Mouse (Mus musculus) limb, embryonic 11.5 days (tissue): ENCODE data around the gene Nod2. TPM values are rescaled to one million over a fixed set of nuclear protein-coding genes. Genes with fewer than 3 reads are reported as not detected.

Source experiments
- ATAC-seq: fragments of 200-750 bp; cut with Nextera tagmentation; 2 replicates; pipeline ENCODE4 v1.8.0; 2017; ENCODE audit warnings: low read depth; ENCODE audit not compliant: insufficient number of reproducible peaks, low FRiP score, low TSS enrichment
- DNase-seq: peaks from one replicate; pipeline ENCODE4 v3.0.0-alpha.2; 2015; ENCODE audit warnings: low spot score
- H3K27ac ChIP-seq: fragments of 300-500 bp; sonication (generic); replicated peaks from 2 replicates; pipeline ENCODE4 v1.5.1; 2014; ENCODE audit warnings: low read depth, mild to moderate bottlenecking, low read length
- H3K27me3 ChIP-seq: fragments of 300-500 bp; sonication (generic); 2 replicates; pipeline ENCODE4 v1.6.1; 2014; ENCODE audit warnings: mild to moderate bottlenecking, low read length, mixed read lengths; ENCODE audit not compliant: control insufficient read depth, insufficient read depth
- H3K36me3 ChIP-seq: fragments of 300-500 bp; sonication (generic); 2 replicates; pipeline ENCODE4 v1.6.1; 2014; ENCODE audit warnings: mild to moderate bottlenecking, low read length, moderate library complexity, mixed read lengths; ENCODE audit not compliant: control insufficient read depth, insufficient read depth
- H3K4me1 ChIP-seq: fragments of 300-500 bp; sonication (generic); 2 replicates; pipeline ENCODE4 v1.6.1; 2014; ENCODE audit warnings: low read length, mixed read lengths; ENCODE audit not compliant: control insufficient read depth, insufficient read depth
- H3K4me2 ChIP-seq: fragments of 300-500 bp; sonication (generic); 2 replicates; pipeline ENCODE4 v1.6.1; 2014; ENCODE audit warnings: low read depth, mild to moderate bottlenecking, moderate library complexity; ENCODE audit not compliant: severe bottlenecking
- H3K4me3 ChIP-seq: fragments of 300-500 bp; sonication (generic); 2 replicates; pipeline ENCODE4 v1.5.1; 2014; ENCODE audit warnings: low read depth, low read length
- H3K9ac ChIP-seq: fragments of 300-500 bp; sonication (generic); 2 replicates; pipeline ENCODE4 v1.6.1; 2014; ENCODE audit warnings: mild to moderate bottlenecking, low read length
- H3K9me3 ChIP-seq: fragments of 300-500 bp; sonication (generic); 2 replicates; pipeline ENCODE4 v1.6.1; 2016; ENCODE audit warnings: low read length; ENCODE audit not compliant: control insufficient read depth
- WGBS: fragments of 180-500 bp; shearing (Covaris S2); extraction: QIAGEN DNeasy Blood & Tissue Kit; methylation state at CpG from one replicate; pipeline ENCODE4 v1.1.7; 2014; 5-methylcytosine and 5-hydroxymethylcytosine counted together
- polyA plus RNA-seq: library from polyadenylated mRNA; unstranded; fragments of >200 nt; fragmentation: Nextera tagmentation; extraction: Ambion mirVana; gene quantifications from 2 replicates; pipeline ENCODE4 v1.2.1, GENCODE M21; 2014

The Nod2 gene
- polyA plus RNA-seq, 1 experiment from 2014 or later, result 0.29 TPM

DNA sequence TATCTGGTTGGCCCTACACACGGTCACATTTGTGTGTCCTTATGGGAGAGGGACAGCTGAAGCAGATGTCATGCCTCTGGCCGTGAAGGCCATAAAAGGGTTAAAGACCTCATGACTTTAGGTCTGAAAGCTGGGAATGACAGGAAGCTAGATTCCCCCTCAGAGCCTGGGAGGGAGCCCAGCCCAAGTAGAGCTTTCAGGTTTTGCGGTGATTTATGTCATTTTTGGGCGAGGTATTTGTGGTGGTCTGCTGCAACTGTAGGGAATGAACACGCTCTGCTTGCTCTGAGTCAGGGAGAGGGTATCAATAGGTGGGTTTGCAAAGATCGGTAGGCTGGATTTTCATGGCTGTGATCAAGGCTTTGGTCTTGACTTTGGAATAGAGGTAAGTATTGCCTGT, 42.8 kb downstream of the Nod2 start:
- H3K4me3 ChIP-seq, result no peak overlapping the region
- no peaks in the 10 kb centered on the region for H3K9me3 ChIP-seq
- H3K36me3 ChIP-seq, result no peaks in the 10 kb centered on the region
- peaks cover 6% of the 10 kb centered on the region; the same call in 1 of the 2 replicates for H3K4me1 ChIP-seq
- H3K27me3 ChIP-seq, result no peaks in the 10 kb centered on the region
- ATAC-seq (no peak), DNase-seq (no peak)
- WGBS, result 77% methylated on average over 6 of the region's 6 CpGs
- H3K9ac ChIP-seq, result no peak overlapping the region
- H3K4me2 ChIP-seq, result no peak overlapping the region
- no peak overlapping the region for H3K27ac ChIP-seq

DNA sequence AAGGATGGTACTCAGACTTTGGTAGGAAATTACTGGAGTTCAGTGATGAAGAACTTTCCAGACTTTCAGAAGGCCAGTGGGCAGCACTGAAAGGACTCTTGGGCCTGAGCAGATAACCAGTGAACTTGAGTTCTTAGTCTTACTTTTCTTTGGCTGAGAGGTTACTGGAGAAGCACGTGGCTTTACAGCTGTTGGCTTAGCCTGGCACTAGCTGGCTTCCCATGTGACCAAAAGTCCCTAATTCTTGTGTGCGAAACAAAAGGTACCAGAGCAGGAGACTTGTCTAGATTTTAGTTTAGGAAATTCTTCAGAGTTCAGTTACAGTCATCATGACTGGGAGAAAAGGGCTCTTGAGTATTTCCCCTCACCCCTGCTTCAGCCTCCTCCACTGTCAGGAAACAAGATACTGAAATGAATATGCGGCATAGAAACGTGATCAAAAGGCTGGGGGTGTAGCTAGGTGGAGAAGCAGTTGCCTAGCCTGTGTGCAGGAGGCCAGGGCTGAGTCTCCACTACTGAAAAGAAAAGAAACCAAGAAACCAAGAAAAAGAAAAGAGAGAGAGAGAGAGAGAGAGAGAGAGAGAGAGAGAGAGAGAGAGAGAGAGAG, 44.3 kb downstream of the Nod2 start:
- no peak for DNase-seq
- WGBS, result 55% methylated on average over 4 of the region's 4 CpGs

GRCm38 (mm10) chr8:88691961-88692360, 44.8 kb downstream of the Nod2 start:
- Histone ChIP-seq H3K27me3 (no peaks in the 10 kb centered on the region), H3K36me3 (no peaks in the 10 kb centered on the region), H3K9ac (no peak overlapping the region), H3K4me2 (no peak overlapping the region), H3K4me3 (no peak overlapping the region), H3K4me1 (peaks cover 9% of the 10 kb centered on the region; the same call in 1 of the 2 replicates), H3K9me3 (no peaks in the 10 kb centered on the region), H3K27ac (0 out of 2 replicates have a peak overlapping the region, but pooled peaks have one; percentile 4)
- 45% methylated on average over 7 of the region's 7 CpGs for WGBS
- DNase-seq (no peak), ATAC-seq (no peak)

More for the DNA sequence above, 44.3 kb downstream of the Nod2 start:
- no peak overlapping the region for H3K9ac ChIP-seq
- no peaks in the 10 kb centered on the region for H3K27me3 ChIP-seq
- peaks cover 9% of the 10 kb centered on the region; the same call in 1 of the 2 replicates for H3K4me1 ChIP-seq
- H3K36me3 ChIP-seq, result no peaks in the 10 kb centered on the region
- no peak for ATAC-seq
- 0 out of 2 replicates have a peak overlapping the region, but pooled peaks have one; percentile 4 for H3K27ac ChIP-seq
- no peak overlapping the region for H3K4me2 ChIP-seq
- no peaks in the 10 kb centered on the region for H3K9me3 ChIP-seq
- no peak overlapping the region for H3K4me3 ChIP-seq

GRCm38 (mm10) chr8:88692866-88693265, 45.8 kb downstream of the Nod2 start:
- H3K27me3 ChIP-seq, result no peaks in the 10 kb centered on the region
- H3K4me2 ChIP-seq, result no peak overlapping the region
- DNase-seq (no peak), ATAC-seq (no peak)
- peaks cover 9% of the 10 kb centered on the region; the same call in 1 of the 2 replicates for H3K4me1 ChIP-seq
- no peaks in the 10 kb centered on the region for H3K36me3 ChIP-seq
- no peak overlapping the region for H3K4me3 ChIP-seq
- H3K27ac ChIP-seq, result no peak overlapping the region
- WGBS, result 77% methylated on average over 6 of the region's 6 CpGs
- no peak overlapping the region for H3K9ac ChIP-seq
- no peaks in the 10 kb centered on the region for H3K9me3 ChIP-seq

DNA sequence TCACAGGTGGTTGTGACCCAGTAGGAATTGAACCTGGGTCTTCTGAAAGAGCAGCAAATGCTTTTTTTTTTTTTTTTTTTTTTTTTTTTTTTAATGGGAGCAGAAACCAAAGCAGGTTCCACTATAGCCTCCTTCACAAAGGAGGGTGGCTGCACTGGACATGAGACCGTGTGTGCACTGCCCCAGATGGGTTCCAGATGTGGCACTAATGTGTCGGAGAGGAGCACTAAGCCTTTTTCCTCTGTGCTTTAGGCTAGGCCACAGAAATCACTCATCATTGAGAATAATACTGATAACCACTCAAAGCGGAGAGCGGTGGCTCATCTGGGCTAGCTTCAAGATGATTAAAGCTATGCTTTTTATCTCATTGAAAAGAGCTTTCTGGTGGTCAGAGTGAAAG, 46.3 kb downstream of the Nod2 start:
- 39% methylated on average over 4 of the region's 4 CpGs for WGBS
- H3K9me3 ChIP-seq, result no peaks in the 10 kb centered on the region
- H3K4me3 ChIP-seq, result no peak overlapping the region
- peak; percentile 66 for DNase-seq
- H3K36me3 ChIP-seq, result no peaks in the 10 kb centered on the region
- ATAC-seq, result no peak
- H3K27me3 ChIP-seq, result no peaks in the 10 kb centered on the region
- no peak overlapping the region for H3K9ac ChIP-seq
- no peak overlapping the region for H3K27ac ChIP-seq
- no peak overlapping the region for H3K4me2 ChIP-seq
- peaks cover 9% of the 10 kb centered on the region; the same call in 1 of the 2 replicates for H3K4me1 ChIP-seq

GRCm38 (mm10) chr8:88694291-88694690, 47.2 kb downstream of the Nod2 start:
- Histone ChIP-seq H3K4me2 (no peak overlapping the region), H3K4me1 (peaks cover 9% of the 10 kb centered on the region; the same call in 1 of the 2 replicates), H3K9ac (no peak overlapping the region), H3K27me3 (no peaks in the 10 kb centered on the region), H3K4me3 (no peak overlapping the region), H3K36me3 (no peaks in the 10 kb centered on the region), H3K27ac (no peak overlapping the region), H3K9me3 (no peaks in the 10 kb centered on the region)
- ATAC-seq, result no peak
- WGBS, result 78% methylated on average over 7 of the region's 7 CpGs
- DNase-seq, result no peak

DNA sequence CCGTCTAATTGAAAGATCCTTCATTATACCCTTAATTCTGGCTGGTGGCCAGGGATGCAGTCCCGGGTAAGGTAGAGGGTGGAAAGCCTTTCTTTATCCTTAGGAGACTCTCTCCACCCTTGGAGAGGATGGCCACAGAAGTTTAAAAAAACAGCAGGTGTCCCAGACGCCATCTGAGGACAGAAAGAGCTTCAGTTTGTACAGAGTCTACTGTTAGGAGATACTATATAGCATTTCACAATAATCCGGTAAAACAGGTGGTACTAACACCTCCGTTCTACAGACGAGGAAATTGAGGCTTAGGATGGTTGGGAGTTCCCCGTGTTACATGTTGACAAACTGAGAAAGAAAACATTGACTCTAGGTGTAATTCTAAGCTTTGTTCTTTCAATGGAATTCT, 49.1 kb downstream of the Nod2 start:
- 27% methylated on average over 7 of the region's 7 CpGs for WGBS
- Histone ChIP-seq H3K27me3 (no peaks in the 10 kb centered on the region), H3K4me3 (peak overlapping the region; percentile 17), H3K36me3 (no peaks in the 10 kb centered on the region), H3K27ac (no peak overlapping the region), H3K9ac (no peak overlapping the region), H3K4me2 (peak overlapping the region; percentile 39; the same call in 1 of the 2 replicates), H3K4me1 (peaks cover 9% of the 10 kb centered on the region; the same call in 1 of the 2 replicates), H3K9me3 (no peaks in the 10 kb centered on the region)
- ATAC-seq (no peak), DNase-seq (no peak)

DNA sequence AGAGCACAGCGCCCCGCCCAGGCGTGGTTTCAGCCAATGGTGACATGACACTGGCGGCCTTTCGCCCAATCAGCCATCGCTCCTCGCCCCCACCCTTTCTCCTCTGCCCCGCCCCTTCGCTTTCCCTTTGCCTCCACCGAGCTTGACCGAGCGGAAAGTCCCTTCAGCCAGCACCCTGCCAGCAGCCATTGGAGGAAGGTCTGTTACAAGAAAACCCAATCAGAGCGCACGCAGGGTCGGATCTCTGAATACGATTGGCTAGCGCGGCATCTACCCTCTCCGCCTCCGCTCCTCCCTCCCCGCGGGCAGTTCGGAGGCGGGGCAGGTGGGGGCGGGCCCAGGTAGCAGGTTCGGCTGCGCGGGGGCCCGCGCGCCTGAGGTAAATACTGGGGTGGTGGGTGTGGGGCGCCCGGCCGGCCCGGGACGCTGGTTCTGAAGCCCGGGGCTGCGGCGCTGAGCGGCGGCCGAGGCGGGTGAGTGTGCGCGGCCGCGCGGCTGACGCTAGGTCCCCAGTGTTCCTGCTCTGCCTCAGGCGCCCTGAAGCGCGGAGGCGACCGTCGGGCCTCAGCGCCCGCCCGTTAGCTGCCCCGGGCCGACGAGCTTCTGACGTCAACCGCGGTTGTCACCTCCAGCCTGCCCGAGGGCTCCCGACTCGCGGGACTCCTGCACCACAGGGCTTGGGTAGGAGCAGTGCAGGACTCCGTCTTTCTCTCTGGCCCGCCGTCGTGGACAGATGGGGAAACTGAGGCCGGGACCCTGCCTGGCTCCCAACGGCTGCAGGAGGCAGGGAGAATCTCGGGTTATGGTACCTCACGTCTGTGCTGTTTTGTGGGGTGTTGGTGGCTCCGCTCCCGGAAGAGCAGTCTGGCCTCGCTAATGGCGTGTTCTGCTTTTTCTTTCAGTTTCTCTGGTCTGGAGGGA, 49.9 kb downstream of the Nod2 start, which contains the start of gene Cyld:
TSS of gene Cyld (plus strand) at position 308 of the 921 bp plus-strand sequence.
- Histone ChIP-seq H3K4me2 (peak within 1 kb of the TSS; percentile 66), H3K4me1 (peaks cover 9% of the 10 kb centered on the region; the same call in 1 of the 2 replicates), H3K4me3 (peak within 1 kb of the TSS; percentile 62), H3K27me3 (no peaks in the 10 kb centered on the region), H3K9me3 (no peaks in the 10 kb centered on the region), H3K36me3 (no peaks in the 10 kb centered on the region), H3K9ac (peak within 1 kb of the TSS; percentile 65), H3K27ac (no peak within 1 kb of the TSS)
- peak; percentile 99 for ATAC-seq
- WGBS, result under 1% methylated on average over 80 of the region's 80 CpGs
- peak; percentile 97 for DNase-seq
